Mouse (Mus musculus) embryo, embryonic 10 days (tissue): ENCODE results near the gene Jak3.

Experiments
- DNase-seq: peaks from one replicate; pipeline ENCODE4 v3.0.0-alpha.2; 2015; ENCODE audit warnings: low spot score

The Jak3 gene

GRCm38 (mm10) chr8:71665331-71666130, 10.6 kb upstream of the Jak3 start:
- peak; percentile 78 for DNase-seq

GRCm38 (mm10) chr8:71666855-71667254, 9.2 kb upstream of the Jak3 start:
- no peak for DNase-seq

DNA sequence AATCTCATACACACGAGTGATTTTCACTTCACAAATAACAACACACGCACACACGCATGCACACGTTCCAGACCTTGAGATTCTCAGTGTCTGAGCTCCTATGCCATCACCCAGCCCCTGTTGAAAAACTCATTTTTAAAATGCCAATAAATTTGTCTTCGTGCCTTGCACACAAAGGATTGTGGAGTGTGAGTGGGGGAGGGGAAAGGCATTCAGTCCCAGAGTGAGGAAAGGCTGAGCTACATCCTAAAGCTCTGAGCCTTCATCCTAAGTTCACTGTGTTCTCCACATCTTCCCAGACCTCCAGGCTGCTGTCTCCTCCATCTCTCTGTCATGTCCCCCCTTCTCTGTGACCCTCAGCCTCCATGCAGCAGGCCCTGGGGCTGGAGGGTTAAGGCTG, 8.8 kb upstream of the Jak3 start:
- no peak for DNase-seq

DNA sequence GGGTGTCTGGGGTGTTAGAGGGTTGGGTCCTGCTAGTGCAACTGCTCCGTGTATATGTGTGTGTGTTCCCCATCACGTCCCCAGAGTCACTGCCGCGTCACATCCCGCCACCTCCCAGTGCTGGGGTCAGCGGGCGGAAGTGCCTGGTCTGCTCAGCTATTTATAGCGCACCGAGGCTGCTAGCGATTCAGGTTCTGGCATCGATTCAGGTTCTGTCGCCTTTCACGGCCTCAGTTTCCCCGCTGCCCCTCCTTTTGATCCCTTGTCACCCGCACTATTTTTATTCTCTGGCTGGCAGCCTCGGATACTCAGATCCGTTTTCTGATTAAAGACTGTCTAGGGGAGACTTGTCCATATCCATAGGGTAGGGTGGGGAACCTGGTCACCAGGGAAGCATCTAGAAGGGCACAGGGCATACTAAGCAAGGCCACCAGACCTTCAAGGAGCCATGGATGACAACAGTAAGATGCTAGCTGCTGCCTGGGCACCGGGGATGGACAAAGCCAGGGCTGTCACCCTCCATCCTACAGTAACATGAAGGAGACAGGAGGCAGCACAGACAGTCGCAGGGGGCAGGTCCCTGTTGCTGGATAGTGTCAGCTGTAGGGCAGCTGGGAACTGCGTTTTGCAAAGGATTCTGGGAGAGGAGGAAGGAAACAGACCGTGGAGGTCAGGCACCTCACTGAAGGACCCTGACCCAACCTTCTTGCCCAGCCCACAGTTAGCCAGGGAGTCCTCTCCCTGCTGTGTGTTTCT, 7.7 kb upstream of the Jak3 start:
- DNase-seq: peak; percentile 66

- no peak for DNase-seq
Measured at GRCm38 (mm10) chr8:71670198-71670597, 5.9 kb upstream of the Jak3 start.

DNA sequence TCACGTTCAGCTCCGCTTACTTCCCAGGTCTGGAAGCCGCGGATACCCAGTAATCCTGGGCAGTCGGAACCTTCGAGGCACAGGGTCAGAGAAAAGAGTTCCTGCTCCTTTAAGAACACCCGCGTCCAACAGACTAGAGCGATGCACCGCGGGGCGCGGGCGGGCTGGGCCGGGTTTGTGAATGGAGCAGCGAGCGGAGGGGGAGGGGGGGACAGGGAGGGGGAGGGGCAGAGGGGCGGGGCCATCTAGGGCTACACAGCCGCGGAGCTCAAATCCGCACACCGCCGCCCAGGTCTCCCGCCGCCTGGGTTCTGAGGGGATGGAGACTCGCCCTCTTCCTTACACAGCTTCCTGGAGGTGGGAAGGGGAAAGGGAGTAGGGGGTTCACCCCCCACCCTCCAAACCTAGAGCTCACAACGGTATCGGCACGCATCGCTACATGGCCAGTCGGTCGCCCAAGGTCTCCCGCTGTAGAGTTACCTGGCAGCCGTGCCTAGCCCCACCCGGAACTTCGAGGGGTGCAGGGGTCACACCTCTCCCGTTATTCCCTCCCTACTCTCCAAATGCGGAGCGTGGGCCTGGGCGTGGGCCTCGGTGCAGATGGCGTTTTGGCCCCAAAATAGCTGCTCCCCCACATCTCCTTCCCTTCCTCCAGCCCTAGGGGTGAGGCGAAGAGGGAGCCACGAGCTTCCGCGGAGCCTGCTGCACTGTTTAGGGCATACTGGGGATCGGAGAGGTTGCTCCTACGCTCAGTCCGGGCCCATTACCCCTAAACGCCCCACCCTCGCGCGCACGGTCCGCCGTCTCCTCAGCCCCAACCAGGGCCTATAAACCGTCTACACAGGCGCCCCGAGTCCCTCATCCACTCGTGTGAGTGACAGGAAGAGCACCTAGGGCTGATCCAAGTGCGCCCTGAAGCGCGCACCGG, 5.2 kb upstream of the Jak3 start:
- peak; percentile 83 for DNase-seq

DNA sequence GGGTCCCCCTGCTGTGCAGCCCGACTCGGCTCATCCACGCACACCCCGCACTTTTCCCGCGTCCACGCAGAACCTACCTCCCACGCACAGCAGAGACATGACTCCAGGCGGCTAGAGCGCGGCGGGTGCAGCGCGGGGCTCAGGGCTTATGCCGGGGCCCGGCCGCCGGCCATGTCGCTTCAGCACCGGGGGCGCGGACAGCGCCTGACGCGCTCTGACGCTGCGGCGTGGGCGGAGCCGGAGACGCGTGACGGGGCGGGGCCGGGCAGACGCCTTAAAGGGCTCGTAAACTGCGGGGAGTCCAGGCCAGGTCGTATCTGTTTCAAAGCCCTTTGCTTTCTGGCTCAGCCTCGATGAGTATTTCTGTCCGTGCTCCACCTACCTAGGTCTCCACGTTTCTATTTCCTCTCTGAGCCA, 4.5 kb upstream of the Jak3 start, which contains the start of gene Unc13a:
Unc13a (minus strand) TSS at position 209 of the 417 bp plus-strand sequence.
- peak; percentile 89 for DNase-seq

- no peak for DNase-seq
Measured at GRCm38 (mm10) chr8:71672168-71672735, 3.8 kb upstream of the Jak3 start.

GRCm38 (mm10) chr8:71674071-71674470, 2.0 kb upstream of the Jak3 start:
- no peak for DNase-seq

DNA sequence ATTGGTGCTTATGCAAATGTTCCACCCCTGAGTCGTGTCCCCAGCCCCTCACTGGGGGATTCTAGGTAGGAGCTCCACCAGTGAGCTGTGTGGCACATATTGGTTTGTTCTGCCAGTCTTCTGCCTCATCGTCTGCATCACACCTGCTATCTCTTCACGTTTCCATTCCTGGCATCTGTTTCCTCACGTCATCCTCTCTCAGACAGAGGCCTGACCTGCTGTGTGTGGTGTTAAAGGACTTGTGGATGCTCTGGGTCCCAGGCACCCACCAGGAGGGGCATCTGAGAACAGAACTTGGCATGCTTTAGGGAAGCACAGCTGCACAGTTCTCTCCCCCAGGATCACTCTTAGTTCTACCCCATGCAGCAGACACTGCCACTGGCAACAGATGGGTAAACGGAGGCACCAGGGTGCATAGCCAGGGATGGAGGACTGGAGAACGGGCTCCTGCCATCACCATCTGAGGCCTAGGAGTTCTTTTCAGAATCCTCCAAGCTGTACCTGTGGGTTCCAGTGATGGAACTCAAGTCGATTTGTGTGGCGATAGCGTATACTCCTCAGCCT, 558 bp upstream of the Jak3 start:
- no peak for DNase-seq

GRCm38 (mm10) chr8:71676803-71677202, 707 bp downstream of the Jak3 start:
- no peak for DNase-seq

DNA sequence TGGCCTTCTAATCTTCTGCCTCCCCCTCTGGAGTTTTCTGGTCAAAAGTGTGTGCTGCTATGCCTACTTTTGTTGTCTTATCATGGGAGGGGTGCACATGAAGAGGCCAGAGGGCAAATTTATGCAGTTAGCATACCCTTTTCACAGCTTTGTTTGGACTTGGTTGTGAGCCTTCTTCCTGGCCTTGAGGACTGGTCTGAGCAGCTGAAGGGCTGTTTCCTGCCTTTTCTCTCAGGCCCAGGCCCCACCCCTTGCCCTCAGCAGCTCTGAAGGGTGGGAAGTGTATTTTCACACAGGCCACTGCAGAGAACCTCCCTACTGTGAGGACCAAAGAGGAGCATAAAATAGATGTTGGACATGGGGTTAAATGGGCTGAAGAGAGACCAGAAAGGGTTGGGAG, 1.5 kb downstream of the Jak3 start:
- DNase-seq: no peak

DNA sequence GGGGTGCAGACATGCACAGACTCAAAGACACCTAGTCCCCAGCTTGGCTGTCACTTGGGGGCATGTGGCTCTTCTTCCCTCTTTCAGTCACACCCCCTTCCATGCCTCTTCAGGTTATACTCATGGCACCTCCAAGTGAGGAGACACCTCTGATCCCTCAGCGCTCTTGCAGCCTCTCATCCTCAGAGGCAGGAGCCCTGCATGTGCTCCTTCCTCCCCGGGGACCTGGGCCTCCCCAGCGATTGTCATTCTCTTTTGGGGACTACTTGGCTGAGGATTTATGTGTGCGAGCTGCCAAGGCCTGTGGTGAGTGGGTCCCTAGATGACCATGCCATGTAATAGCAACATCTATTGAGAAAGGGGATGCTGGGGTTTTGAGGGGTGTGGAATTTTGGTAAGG, 2.1 kb downstream of the Jak3 start:
- no peak for DNase-seq

GRCm38 (mm10) chr8:71679116-71679515, 3.0 kb downstream of the Jak3 start:
- no peak for DNase-seq

GRCm38 (mm10) chr8:71679550-71680168, 3.6 kb downstream of the Jak3 start:
- DNase-seq: no peak

GRCm38 (mm10) chr8:71680471-71680870, 4.4 kb downstream of the Jak3 start:
- DNase-seq: no peak

- DNase-seq: no peak
Measured at GRCm38 (mm10) chr8:71681369-71681915, 5.3 kb downstream of the Jak3 start.

DNA sequence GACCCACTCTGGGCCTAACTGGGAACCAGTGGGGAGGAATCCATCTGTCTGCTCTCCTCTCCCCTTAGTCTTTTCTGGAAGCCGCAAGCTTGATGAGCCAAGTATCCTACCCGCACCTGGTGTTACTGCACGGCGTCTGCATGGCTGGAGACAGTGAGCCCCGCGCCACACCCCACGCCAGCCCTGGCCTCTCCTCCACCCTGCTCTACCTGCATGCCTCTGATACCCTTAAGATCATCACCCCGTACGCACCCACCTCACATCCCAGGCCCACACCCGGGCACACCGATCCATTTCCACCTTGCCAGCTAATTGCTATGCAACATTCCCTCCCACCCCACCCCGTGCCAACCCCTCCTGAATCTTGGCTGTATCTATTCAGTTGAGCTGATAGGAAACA, 6.7 kb downstream of the Jak3 start:
- DNase-seq: no peak

DNA sequence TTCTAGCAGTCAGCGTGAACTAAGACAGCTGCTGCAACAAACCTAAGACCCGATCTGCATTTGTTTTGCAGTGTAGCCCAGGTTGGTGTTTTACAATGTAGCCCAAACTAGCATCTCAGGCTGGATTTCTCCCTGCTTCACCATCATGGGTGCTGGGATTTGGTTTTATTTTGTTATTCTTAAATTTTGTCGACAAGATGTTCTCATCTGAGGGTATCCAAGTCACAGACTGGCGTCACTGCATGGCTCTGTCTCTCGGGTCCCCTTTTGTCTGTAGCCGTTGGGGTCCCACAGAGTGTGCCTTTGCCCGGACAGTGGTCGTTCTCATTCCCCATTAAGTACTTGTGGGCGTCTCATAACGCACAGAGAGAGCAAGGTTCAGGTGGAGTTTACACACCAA, 8.6 kb downstream of the Jak3 start:
- DNase-seq: no peak

DNA sequence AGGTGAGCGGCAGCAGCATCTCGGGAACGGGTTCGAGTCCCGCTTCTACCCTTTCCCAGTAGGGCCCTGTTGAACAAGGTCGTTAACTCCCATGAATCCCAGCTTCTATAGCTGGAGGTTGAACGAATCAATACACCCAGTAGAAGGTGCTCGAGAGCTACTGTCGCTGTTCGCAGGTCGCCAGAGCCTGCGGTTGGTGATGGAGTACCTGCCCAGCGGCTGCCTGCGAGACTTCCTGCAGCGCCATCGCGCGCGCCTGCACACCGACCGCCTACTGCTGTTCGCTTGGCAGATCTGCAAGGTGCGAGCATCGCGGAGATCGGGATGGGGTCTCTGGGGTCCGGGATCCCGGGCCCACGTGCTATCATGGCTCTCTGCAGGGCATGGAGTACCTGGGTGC, 9.5 kb downstream of the Jak3 start:
- peak; percentile 51 for DNase-seq
